Mouse (Mus musculus): ENCODE results near the gene Pdlim5. TPM values are rescaled to one million over a fixed set of nuclear protein-coding genes. Genes with fewer than 3 reads are reported as not detected.

The Pdlim5 gene
- polyA plus RNA-seq, 1 experiment = 10.6 TPM

GRCm38 (mm10) chr3:142394000-142394411 lies 1.5 kb downstream of the Pdlim5 start:
- no peaks in the 10 kb centered on the region for H3K27me3 ChIP-seq (ENCODE audit: control insufficient read depth, insufficient read depth, low read length)
- no peak overlapping the region for H3K4me3 ChIP-seq (ENCODE audit: control insufficient read depth, low read depth, low read length)
- TF ChIP-seq POLR2A (IDR thresholded peaks at IDR 0.05; ENCODE audit: control insufficient read depth, low read depth, low read length) (no peak), CTCF (IDR thresholded peaks at IDR 0.05; ENCODE audit: control insufficient read depth, insufficient read depth, insufficient replicate concordance, low read depth, low read length) (no peak)
- H3K27ac ChIP-seq (ENCODE audit: control insufficient read depth, insufficient read depth, low read depth, low read length) = no peak overlapping the region
- no peaks in the 10 kb centered on the region for H3K36me3 ChIP-seq (ENCODE audit: control insufficient read depth, insufficient read depth, low read length)
- H3K4me1 ChIP-seq (ENCODE audit: control insufficient read depth, insufficient read depth, low read length) = no peaks in the 10 kb centered on the region

- TF ChIP-seq CTCF (IDR thresholded peaks at IDR 0.05; ENCODE audit: control insufficient read depth, insufficient read depth, insufficient replicate concordance, low read depth, low read length) (no peak), POLR2A (IDR thresholded peaks at IDR 0.05; ENCODE audit: control insufficient read depth, low read depth, low read length) (no peak)
- no peaks in the 10 kb centered on the region for H3K4me1 ChIP-seq (ENCODE audit: control insufficient read depth, insufficient read depth, low read length)
- no peaks in the 10 kb centered on the region for H3K36me3 ChIP-seq (ENCODE audit: control insufficient read depth, insufficient read depth, low read length)
- H3K4me3 ChIP-seq (ENCODE audit: control insufficient read depth, low read depth, low read length) = no peak overlapping the region
- no peak overlapping the region for H3K27ac ChIP-seq (ENCODE audit: control insufficient read depth, insufficient read depth, low read depth, low read length)
- no peaks in the 10 kb centered on the region for H3K27me3 ChIP-seq (ENCODE audit: control insufficient read depth, insufficient read depth, low read length)
Observed at GRCm38 (mm10) chr3:142391531-142391930, 4.0 kb downstream of the Pdlim5 start.

GRCm38 (mm10) chr3:142390288-142390687 lies 5.2 kb downstream of the Pdlim5 start:
- H3K27ac ChIP-seq (ENCODE audit: control insufficient read depth, insufficient read depth, low read depth, low read length) = no peak overlapping the region
- H3K36me3 ChIP-seq (ENCODE audit: control insufficient read depth, insufficient read depth, low read length) = no peaks in the 10 kb centered on the region
- H3K27me3 ChIP-seq (ENCODE audit: control insufficient read depth, insufficient read depth, low read length) = no peaks in the 10 kb centered on the region
- no peak overlapping the region for H3K4me3 ChIP-seq (ENCODE audit: control insufficient read depth, low read depth, low read length)
- H3K4me1 ChIP-seq (ENCODE audit: control insufficient read depth, insufficient read depth, low read length) = no peaks in the 10 kb centered on the region
- TF ChIP-seq CTCF (IDR thresholded peaks at IDR 0.05; ENCODE audit: control insufficient read depth, insufficient read depth, insufficient replicate concordance, low read depth, low read length) (no peak), POLR2A (IDR thresholded peaks at IDR 0.05; ENCODE audit: control insufficient read depth, low read depth, low read length) (no peak)

DNA sequence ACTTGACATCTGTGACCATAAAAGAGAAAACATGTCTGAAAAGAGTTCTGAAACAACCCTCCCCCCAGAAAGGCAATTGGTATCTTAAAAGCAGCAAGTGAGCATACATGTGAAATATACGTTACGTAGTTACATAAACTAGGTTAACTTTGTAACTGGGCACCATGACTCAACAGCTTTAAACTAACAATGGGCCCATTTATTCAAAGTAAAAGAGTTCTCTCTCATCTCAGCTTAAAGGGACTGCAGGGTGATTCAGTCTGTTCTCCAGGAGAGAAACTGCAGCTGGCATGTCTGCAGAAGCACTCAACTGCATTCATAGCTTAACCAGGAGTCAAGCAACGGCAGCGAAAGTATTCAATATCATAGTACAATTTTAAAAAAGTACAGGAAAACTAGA lies 7.3 kb downstream of the Pdlim5 start:
- Histone ChIP-seq H3K4me3 (ENCODE audit: control insufficient read depth, low read depth, low read length) (no peak overlapping the region), H3K36me3 (ENCODE audit: control insufficient read depth, insufficient read depth, low read length) (no peaks in the 10 kb centered on the region), H3K4me1 (ENCODE audit: control insufficient read depth, insufficient read depth, low read length) (no peaks in the 10 kb centered on the region), H3K27me3 (ENCODE audit: control insufficient read depth, insufficient read depth, low read length) (no peaks in the 10 kb centered on the region), H3K27ac (ENCODE audit: control insufficient read depth, insufficient read depth, low read depth, low read length) (no peak overlapping the region)
- no peak for TF ChIP-seq POLR2A (IDR thresholded peaks at IDR 0.05; ENCODE audit: control insufficient read depth, low read depth, low read length)
- TF ChIP-seq CTCF (IDR thresholded peaks at IDR 0.05; ENCODE audit: control insufficient read depth, insufficient read depth, insufficient replicate concordance, low read depth, low read length) = no peak

- Histone ChIP-seq H3K4me3 (ENCODE audit: control insufficient read depth, low read depth, low read length) (no peak overlapping the region), H3K36me3 (ENCODE audit: control insufficient read depth, insufficient read depth, low read length) (no peaks in the 10 kb centered on the region), H3K27me3 (ENCODE audit: control insufficient read depth, insufficient read depth, low read length) (no peaks in the 10 kb centered on the region)
Observed at GRCm38 (mm10) chr3:142386505-142386904, 9.0 kb downstream of the Pdlim5 start.

DNA sequence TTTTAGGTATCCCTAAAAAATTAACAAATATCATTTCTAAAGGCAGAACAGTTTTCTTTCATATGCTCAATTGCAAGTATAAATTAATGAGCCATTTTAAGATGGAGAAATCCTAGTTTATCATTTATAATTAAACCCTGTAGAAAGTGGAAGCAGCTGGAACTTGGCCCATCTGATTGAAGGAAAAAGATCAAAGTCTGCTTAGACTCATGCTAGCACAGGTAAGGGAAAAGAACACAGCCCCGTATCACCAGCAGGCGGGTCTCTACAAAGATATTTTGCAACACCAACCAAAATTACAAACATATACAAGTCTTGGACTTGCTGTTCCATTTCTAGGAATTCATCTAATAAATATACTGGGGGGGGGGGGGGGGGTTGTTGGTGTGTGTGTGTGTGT lies 9.8 kb downstream of the Pdlim5 start:
- Histone ChIP-seq H3K27me3 (ENCODE audit: control insufficient read depth, insufficient read depth, low read length) (no peaks in the 10 kb centered on the region), H3K4me1 (ENCODE audit: control insufficient read depth, insufficient read depth, low read length) (no peaks in the 10 kb centered on the region), H3K4me3 (ENCODE audit: control insufficient read depth, low read depth, low read length) (no peak overlapping the region), H3K36me3 (ENCODE audit: control insufficient read depth, insufficient read depth, low read length) (no peaks in the 10 kb centered on the region), H3K27ac (ENCODE audit: control insufficient read depth, insufficient read depth, low read depth, low read length) (no peak overlapping the region)
- no peak for TF ChIP-seq CTCF (IDR thresholded peaks at IDR 0.05; ENCODE audit: control insufficient read depth, insufficient read depth, insufficient replicate concordance, low read depth, low read length)
- TF ChIP-seq POLR2A (IDR thresholded peaks at IDR 0.05; ENCODE audit: control insufficient read depth, low read depth, low read length) = no peak

More at GRCm38 (mm10) chr3:142386505-142386904, 9.0 kb downstream of the Pdlim5 start:
- no peak overlapping the region for H3K27ac ChIP-seq (ENCODE audit: control insufficient read depth, insufficient read depth, low read depth, low read length)
- no peak for TF ChIP-seq CTCF (IDR thresholded peaks at IDR 0.05; ENCODE audit: control insufficient read depth, insufficient read depth, insufficient replicate concordance, low read depth, low read length)
- no peak for TF ChIP-seq POLR2A (IDR thresholded peaks at IDR 0.05; ENCODE audit: control insufficient read depth, low read depth, low read length)
- H3K4me1 ChIP-seq (ENCODE audit: control insufficient read depth, insufficient read depth, low read length) = no peaks in the 10 kb centered on the region

DNA sequence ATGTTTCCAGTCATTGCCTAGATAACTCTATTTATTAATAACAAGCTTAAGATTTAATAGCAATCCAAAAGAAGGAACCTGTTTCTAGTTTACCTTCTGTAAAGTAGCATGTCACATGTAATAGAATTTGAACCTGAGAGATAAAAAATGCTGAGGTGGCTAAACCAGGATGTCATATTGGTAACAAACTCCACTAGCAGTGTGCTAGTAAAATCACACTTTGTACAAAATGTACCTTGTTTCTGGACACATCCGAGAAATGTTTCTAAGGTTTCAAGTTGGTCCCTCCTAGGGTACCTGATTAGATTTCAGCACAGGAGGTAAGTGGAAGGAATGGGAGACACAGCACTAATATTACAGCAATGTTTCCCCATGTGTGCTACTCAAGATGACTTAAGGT lies 18.9 kb downstream of the Pdlim5 start:
- Histone ChIP-seq H3K4me3 (ENCODE audit: control insufficient read depth, low read depth, low read length) (no peak overlapping the region), H3K27me3 (ENCODE audit: control insufficient read depth, insufficient read depth, low read length) (no peaks in the 10 kb centered on the region), H3K4me1 (ENCODE audit: control insufficient read depth, insufficient read depth, low read length) (no peaks in the 10 kb centered on the region), H3K36me3 (ENCODE audit: control insufficient read depth, insufficient read depth, low read length) (no peaks in the 10 kb centered on the region), H3K27ac (ENCODE audit: control insufficient read depth, insufficient read depth, low read depth, low read length) (no peak overlapping the region)
- no peak for TF ChIP-seq POLR2A (IDR thresholded peaks at IDR 0.05; ENCODE audit: control insufficient read depth, low read depth, low read length)
- TF ChIP-seq CTCF (IDR thresholded peaks at IDR 0.05; ENCODE audit: control insufficient read depth, insufficient read depth, insufficient replicate concordance, low read depth, low read length) = no peak

DNA sequence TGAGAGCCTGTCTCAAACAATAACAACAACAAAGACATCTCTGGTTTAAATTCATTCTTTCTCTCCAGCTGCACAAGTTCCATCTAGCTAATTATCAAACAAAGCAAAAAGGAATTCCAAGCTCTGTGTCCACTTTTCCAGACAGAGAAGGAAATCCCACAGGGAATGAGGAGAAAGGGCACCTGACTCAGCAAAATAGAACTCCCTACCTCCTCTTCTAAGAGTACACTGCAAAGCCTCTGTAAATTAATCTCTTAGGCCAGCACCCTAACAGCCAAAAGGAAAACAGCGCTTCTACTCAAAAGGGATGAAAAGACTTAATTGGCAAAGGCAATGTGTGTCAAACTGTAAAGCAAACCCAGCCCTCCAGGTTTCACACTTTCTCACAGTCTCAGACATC lies 20.4 kb downstream of the Pdlim5 start:
- Histone ChIP-seq H3K36me3 (ENCODE audit: control insufficient read depth, insufficient read depth, low read length) (no peaks in the 10 kb centered on the region), H3K4me1 (ENCODE audit: control insufficient read depth, insufficient read depth, low read length) (no peaks in the 10 kb centered on the region), H3K27me3 (ENCODE audit: control insufficient read depth, insufficient read depth, low read length) (no peaks in the 10 kb centered on the region), H3K27ac (ENCODE audit: control insufficient read depth, insufficient read depth, low read depth, low read length) (no peak overlapping the region), H3K4me3 (ENCODE audit: control insufficient read depth, low read depth, low read length) (no peak overlapping the region)
- TF ChIP-seq CTCF (IDR thresholded peaks at IDR 0.05; ENCODE audit: control insufficient read depth, insufficient read depth, insufficient replicate concordance, low read depth, low read length) (no peak), POLR2A (IDR thresholded peaks at IDR 0.05; ENCODE audit: control insufficient read depth, low read depth, low read length) (no peak)

Data from testis, adult 2 months (tissue).